Mouse (Mus musculus): Measurements from ENCODE around the gene Gpr108. TPM values are rescaled to one million over a fixed set of nuclear protein-coding genes. Genes with fewer than 3 reads are reported as not detected.

The Gpr108 gene
- polyA plus RNA-seq, 1 experiment = 44.0 TPM

- H3K27me3 ChIP-seq (ENCODE audit: control insufficient read depth, insufficient read depth, low read length) = no peaks in the 10 kb centered on the region
- H3K27ac ChIP-seq (ENCODE audit: insufficient read depth, low read length) = no peak overlapping the region
- TF ChIP-seq CTCF (IDR thresholded peaks at IDR 0.05; ENCODE audit: borderline replicate concordance, insufficient read depth, low read depth, low read length) = no peak
- DNase-seq = no peak
- H3K4me1 ChIP-seq (ENCODE audit: control insufficient read depth, insufficient read depth, low read length) = no peaks in the 10 kb centered on the region
- WGBS = 89% methylated on average over 12 of the region's 12 CpGs
- no peak overlapping the region for H3K4me3 ChIP-seq (replicated peaks; ENCODE audit: insufficient read depth, low read depth, low read length)
Observed at GRCm38 (mm10) chr17:57188510-57189192, 59.6 kb downstream of the Gpr108 start.

GRCm38 (mm10) chr17:57185641-57186040 is 62.6 kb downstream of the Gpr108 start:
- WGBS = 68% methylated on average over 2 of the region's 2 CpGs
- H3K4me1 ChIP-seq (ENCODE audit: control insufficient read depth, insufficient read depth, low read length) = no peaks in the 10 kb centered on the region
- H3K4me3 ChIP-seq (replicated peaks; ENCODE audit: insufficient read depth, low read depth, low read length) = no peak overlapping the region
- TF ChIP-seq POLR2A (IDR thresholded peaks at IDR 0.05; ENCODE audit: borderline replicate concordance, insufficient read depth, low read length) (no peak), CTCF (IDR thresholded peaks at IDR 0.05; ENCODE audit: borderline replicate concordance, insufficient read depth, low read depth, low read length) (no peak)
- DNase-seq = no peak
- no peak overlapping the region for H3K27ac ChIP-seq (ENCODE audit: insufficient read depth, low read length)
- H3K27me3 ChIP-seq (ENCODE audit: control insufficient read depth, insufficient read depth, low read length) = no peaks in the 10 kb centered on the region

Other genes with a start within 250 kb of the Gpr108 start
- gene Pspn, start 248.4 kb downstream of the Gpr108 start, polyA plus RNA-seq (2012; rRNA removed) = 0.41 TPM in 1 of 2 replicates, not detected in the other
- 81.0 and 85.3 TPM in 2 replicates for gene Gtf2f1, start 237.2 kb downstream of the Gpr108 start, polyA plus RNA-seq (2012; rRNA removed)
- gene Gm17949, start 237.0 kb downstream of the Gpr108 start, polyA plus RNA-seq (2012; rRNA removed) = 0.10 and 0.34 TPM in 2 replicates
- gene Khsrp, start 216.9 kb downstream of the Gpr108 start, polyA plus RNA-seq (2012; rRNA removed) = 67.7 and 70.3 TPM in 2 replicates
- 0.17 and 0.29 TPM in 2 replicates for gene Slc25a41, start 206.8 kb downstream of the Gpr108 start, polyA plus RNA-seq (2012; rRNA removed)
- 2.8 and 3.3 TPM in 2 replicates for gene Crb3, start 189.3 kb downstream of the Gpr108 start, polyA plus RNA-seq (2012; rRNA removed)
- 178 and 211 TPM in 2 replicates for gene Slc25a23, start 188.6 kb downstream of the Gpr108 start, polyA plus RNA-seq (2012; rRNA removed)
- gene Dennd1c, start 169.9 kb downstream of the Gpr108 start, polyA plus RNA-seq (2012; rRNA removed) = 1.1 and 2.1 TPM in 2 replicates
- 1,121 and 1,177 TPM in 2 replicates for gene Tubb4a, start 160.7 kb downstream of the Gpr108 start, polyA plus RNA-seq (2012; rRNA removed)
- gene Tnfsf9, start 143.1 kb downstream of the Gpr108 start, polyA plus RNA-seq (2012; rRNA removed) = 5.8 and 7.7 TPM in 2 replicates
- gene Cd70, start 98.7 kb downstream of the Gpr108 start, polyA plus RNA-seq (2012; rRNA removed) = 11.7 and 12.5 TPM in 2 replicates
- gene Tnfsf14, start 54.3 kb downstream of the Gpr108 start, polyA plus RNA-seq (2012; rRNA removed) = not detected in 2 replicates
- 1.1 and 1.3 TPM in 2 replicates for gene C3, start 20.3 kb downstream of the Gpr108 start, polyA plus RNA-seq (2012; rRNA removed)
- 8.5 and 10.1 TPM in 2 replicates for gene Trip10, start 1.0 kb upstream of the Gpr108 start, polyA plus RNA-seq (2012; rRNA removed)
- 1.2 and 1.5 TPM in 2 replicates for gene Vav1, start 30.7 kb upstream of the Gpr108 start, polyA plus RNA-seq (2012; rRNA removed)
- 1.0 and 1.6 TPM in 2 replicates for gene Adgre1, start 110.2 kb upstream of the Gpr108 start, polyA plus RNA-seq (2012; rRNA removed)